Mouse (Mus musculus) lung, postnatal 0 days (tissue): ENCODE measurements at regions not wholly inside any gene's neighbourhood (a gene's known extent, or its start where the extent isn't known, plus 50 kb on each side); places are given as distances from the start of the nearest gene placed in this dataset.

ENCODE experiments used
- CTCF ChIP-seq: IDR thresholded peaks from 2 replicates; pipeline ENCODE4 v1.5.1; 2016; ENCODE audit warnings: antibody characterized with exemption, mild to moderate bottlenecking
- EP300 ChIP-seq: IDR thresholded peaks from 2 replicates; pipeline ENCODE4 v1.6.1; 2016; ENCODE audit warnings: antibody characterized with exemption, mild to moderate bottlenecking, control low read depth

GRCm38 (mm10) chr5:43457725-43458124 is 57.6 kb upstream of the C1qtnf7 start:
- TF ChIP-seq EP300: no peak
- no peak for TF ChIP-seq CTCF
